Mouse (Mus musculus): ENCODE measurements at regions not wholly inside any gene's neighbourhood (a gene's known extent, or its start where the extent isn't known, plus 50 kb on each side); places are given as distances from the start of the nearest gene placed in this dataset.

- no peak for DNase-seq (ENCODE audit: low spot score)
Measured at GRCm38 (mm10) chr14:76868131-76868530, 168.4 kb upstream of the Ccdc122 start.

- DNase-seq (ENCODE audit: low spot score), result no peak
Measured at GRCm38 (mm10) chr14:76864664-76865063, 171.9 kb upstream of the Ccdc122 start.

- no peak for DNase-seq (ENCODE audit: low spot score)
Measured at GRCm38 (mm10) chr14:76863035-76863706, 173.4 kb upstream of the Ccdc122 start.

- no peak for DNase-seq (ENCODE audit: low spot score)
Measured at GRCm38 (mm10) chr14:76858396-76858795, 178.2 kb upstream of the Ccdc122 start.

GRCm38 (mm10) chr14:76857196-76857773 is 179.3 kb upstream of the Ccdc122 start:
- DNase-seq (ENCODE audit: low spot score), result no peak

GRCm38 (mm10) chr14:76856591-76856990 is 180.0 kb upstream of the Ccdc122 start:
- DNase-seq (ENCODE audit: low spot score), result no peak

- no peak for DNase-seq (ENCODE audit: low spot score)
Measured at GRCm38 (mm10) chr14:76854965-76855364, 181.6 kb upstream of the Ccdc122 start.

- DNase-seq (ENCODE audit: low spot score), result no peak
Measured at GRCm38 (mm10) chr14:76851473-76852214, 184.9 kb upstream of the Ccdc122 start.

- no peak for DNase-seq (ENCODE audit: low spot score)
Measured at GRCm38 (mm10) chr14:76850641-76851040, 185.9 kb upstream of the Ccdc122 start.

- no peak for DNase-seq (ENCODE audit: low spot score)
Measured at GRCm38 (mm10) chr14:76850051-76850450, 186.5 kb upstream of the Ccdc122 start.

- DNase-seq (ENCODE audit: low spot score), result no peak
Measured at GRCm38 (mm10) chr14:76849636-76850035, 186.9 kb upstream of the Ccdc122 start.

GRCm38 (mm10) chr14:76849071-76849470 is 187.5 kb upstream of the Ccdc122 start:
- no peak for DNase-seq (ENCODE audit: low spot score)

GRCm38 (mm10) chr14:76845706-76846105 is 190.9 kb upstream of the Ccdc122 start:
- DNase-seq (ENCODE audit: low spot score), result no peak

- DNase-seq (ENCODE audit: low spot score), result no peak
Measured at GRCm38 (mm10) chr14:76844717-76845116, 191.9 kb upstream of the Ccdc122 start.

- no peak for DNase-seq (ENCODE audit: low spot score)
Measured at GRCm38 (mm10) chr14:76837583-76838220, 198.9 kb upstream of the Ccdc122 start.

- DNase-seq (ENCODE audit: low spot score), result no peak
Measured at GRCm38 (mm10) chr14:76836926-76837516, 199.6 kb upstream of the Ccdc122 start.

GRCm38 (mm10) chr14:76836271-76836670 is 200.3 kb upstream of the Ccdc122 start:
- no peak for DNase-seq (ENCODE audit: low spot score)

- no peak for DNase-seq (ENCODE audit: low spot score)
Measured at GRCm38 (mm10) chr14:76834084-76834483, 202.5 kb upstream of the Ccdc122 start.

GRCm38 (mm10) chr14:76829161-76829510 is 207.4 kb upstream of the Ccdc122 start:
- no peak for DNase-seq (ENCODE audit: low spot score)

- no peak for DNase-seq (ENCODE audit: low spot score)
Measured at GRCm38 (mm10) chr14:76828453-76829160, 208.0 kb upstream of the Ccdc122 start.

GRCm38 (mm10) chr14:76824066-76824465 is 212.5 kb upstream of the Ccdc122 start:
- DNase-seq (ENCODE audit: low spot score), result no peak

Measured in urinary bladder, postnatal 10 days (tissue).